ENCODE assay signal across 27 mouse cellular contexts in the genomic region with DNA sequence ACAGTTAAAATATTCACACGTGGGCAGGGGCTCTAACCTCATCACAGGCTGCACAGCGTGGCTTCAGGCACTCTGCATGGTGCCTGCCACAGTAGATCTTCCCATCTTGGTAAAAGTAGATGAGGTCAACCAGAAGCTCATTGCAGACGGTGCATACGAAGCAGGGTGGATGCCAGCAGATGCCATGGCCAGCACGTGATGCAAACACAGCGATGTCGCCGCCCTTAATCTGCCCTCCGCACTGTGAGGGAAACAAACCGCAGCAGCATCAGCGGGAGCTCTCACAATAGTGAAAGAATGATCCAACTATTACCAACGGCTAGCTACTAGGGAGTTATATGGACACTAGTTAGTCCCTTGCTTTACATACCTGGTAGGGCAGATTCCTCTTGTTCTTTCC.
DNase-seq lines count a peak whose midpoint lies in the region; ATAC-seq lines count a peak whose summit lies in the region.
"Had no signal": no experiment of that assay in that cellular context is flagged by ENCODE, and none has a peak within 500 bp of the region (broad histone marks: within the 10 kb centered on the region; RNA-seq: fewer than 3 reads in every experiment).

No protein-coding gene starts in this region.

- WGBS in hindbrain, embryonic 15.5 days = 86% methylated on average over 12 of the region's 12 CpGs
- WGBS in hindbrain, embryonic 10.5 days = 90% methylated on average over 12 of the region's 12 CpGs

- no peak overlapping the region for H3K4me2 ChIP-seq in hindbrain, embryonic 15.5 days
- H3K4me2 ChIP-seq: embryonic facial prominence, embryonic 12.5 days; embryonic facial prominence, embryonic 15.5 days; heart, embryonic 13.5 days; hindbrain, embryonic 13.5 days had no signal

- H3K4me1 ChIP-seq in hindbrain, embryonic 15.5 days (replicated peaks) = peaks cover 5% of the 10 kb centered on the region
- 0 out of 2 replicates have a peak, but pooled peaks cover under 1% of the 10 kb centered on the region for H3K4me1 ChIP-seq in hindbrain, embryonic 10.5 days (replicated peaks)

- intact Hi-C loops in left cerebral cortex, postnatal 4 days (cut with DNase I) = no loop called here
- intact Hi-C loops in left cerebral cortex, postnatal 36 days (cut with DNase I) = loop anchor here (10.0 kb wide), 1 partner anchor 55 kb away; no protein-coding TSS in a partner anchor

- no peak overlapping the region for H3K4me3 ChIP-seq in hindbrain, embryonic 15.5 days
- H3K4me3 ChIP-seq in hindbrain, embryonic 10.5 days = no peak overlapping the region
- H3K4me3 ChIP-seq: embryonic facial prominence, embryonic 12.5 days; embryonic facial prominence, embryonic 15.5 days; gastrocnemius, adult 2 months; heart, adult 2 months; heart, embryonic 10.5 days; heart, embryonic 13.5 days; hindbrain, embryonic 13.5 days had no signal

- H3K9ac ChIP-seq in hindbrain, embryonic 15.5 days = no peak overlapping the region
- H3K9ac ChIP-seq: embryonic facial prominence, embryonic 12.5 days; embryonic facial prominence, embryonic 15.5 days; forebrain, postnatal 0 days; heart, embryonic 13.5 days; hindbrain, embryonic 13.5 days had no signal

- 0 out of 2 replicates have a peak, but pooled peaks have one; percentile 38 for ATAC-seq in hindbrain, embryonic 15.5 days (ENCODE audit: low FRiP score, low read depth)
- ATAC-seq: forebrain, embryonic 14.5 days; forebrain, postnatal 0 days had no signal

- DNase-seq in hindbrain, embryonic 10.5 days (ENCODE audit: low spot score) = no peak
- peak; percentile 22 for DNase-seq in left cerebral cortex, postnatal 4 days
- DNase-seq in left cerebral cortex, postnatal 36 days (ENCODE audit: low spot score in 2 of 2) = no peak
- peak; percentile 54 for DNase-seq in retina, postnatal 1 day
- DNase-seq in retina, embryonic 14.5 days (ENCODE audit: low spot score) = no peak
- DNase-seq: adrenal gland, adult 2 months; adrenal gland, postnatal 14 days; B cell, adult 2 months; cerebellum, adult 11 months; cerebellum, adult 2 months; cerebellum, adult 9-11 months; cerebellum, postnatal 25 days; forebrain, postnatal 0 days; gastrocnemius, adult 2 months; gastrocnemius, postnatal 14 days; heart, adult 2 months; heart, postnatal 14 days; heart, postnatal 4 days had no signal

- H3K36me3 ChIP-seq in hindbrain, embryonic 15.5 days = peaks cover 37% of the 10 kb centered on the region
- peaks cover 19% of the 10 kb centered on the region; the same call in 1 of the 2 replicates for H3K36me3 ChIP-seq in hindbrain, embryonic 10.5 days
- H3K36me3 ChIP-seq: G1E had no signal

- H3K27ac ChIP-seq in hindbrain, embryonic 15.5 days (replicated peaks) = no peak overlapping the region
- no peak overlapping the region for H3K27ac ChIP-seq in hindbrain, embryonic 10.5 days
- H3K27ac ChIP-seq: embryonic facial prominence, embryonic 12.5 days; embryonic facial prominence, embryonic 15.5 days; gastrocnemius, adult 2 months; heart, adult 2 months; heart, embryonic 10.5 days; heart, embryonic 13.5 days; hindbrain, embryonic 13.5 days had no signal

- no peaks in the 10 kb centered on the region for H3K9me3 ChIP-seq in hindbrain, embryonic 15.5 days
- no peaks in the 10 kb centered on the region for H3K9me3 ChIP-seq in hindbrain, embryonic 10.5 days
- H3K9me3 ChIP-seq: embryonic facial prominence, embryonic 12.5 days; embryonic facial prominence, embryonic 15.5 days; G1E; heart, embryonic 10.5 days; heart, embryonic 13.5 days; hindbrain, embryonic 13.5 days had no signal

- no peaks in the 10 kb centered on the region for H3K27me3 ChIP-seq in hindbrain, embryonic 15.5 days
- no peaks in the 10 kb centered on the region for H3K27me3 ChIP-seq in hindbrain, embryonic 10.5 days (ENCODE audit: insufficient read depth, poor library complexity, severe bottlenecking)
- H3K27me3 ChIP-seq: CH12.LX; embryonic facial prominence, embryonic 12.5 days; embryonic facial prominence, embryonic 15.5 days; heart, embryonic 13.5 days; hindbrain, embryonic 13.5 days had no signal

Comparison
In these comparisons a context has a peak if more than half of its experiments do, and no peak if none do; other contexts are left out.
1. DNase-seq: peak in left cerebral cortex, postnatal 4 days (single experiment) and retina, postnatal 1 day (single experiment); none in hindbrain, embryonic 10.5 days (single experiment), left cerebral cortex, postnatal 36 days (0 of 2) and retina, embryonic 14.5 days (single experiment).